Mouse (Mus musculus) midbrain, embryonic 16.5 days (tissue): ENCODE measurements around the gene Olfr372. TPM values are rescaled to one million over a fixed set of nuclear protein-coding genes. Genes with fewer than 3 reads are reported as not detected.
"Not testable (repeated sequence)": the region's sequence is repeated elsewhere in the genome, so short reads cannot be mapped to it uniquely, and the experiment has no call there.

Source experiments
- ATAC-seq: fragments of 200-750 bp; cut with Nextera tagmentation; 2 replicates; pipeline ENCODE4 v1.8.0; 2017; ENCODE audit warnings: moderate TSS enrichment
- H3K27ac ChIP-seq: fragments of 300-500 bp; sonication (generic); 2 replicates; pipeline ENCODE4 v1.5.1; 2014; ENCODE audit warnings: mild to moderate bottlenecking, low read length, mixed read lengths
- H3K27me3 ChIP-seq: fragments of 300-500 bp; sonication (generic); 2 replicates; pipeline ENCODE4 v1.6.1; 2014; ENCODE audit warnings: low read depth, low read length, mixed read lengths; ENCODE audit not compliant: control insufficient read depth, insufficient read depth
- H3K36me3 ChIP-seq: fragments of 300-500 bp; sonication (generic); 2 replicates; pipeline ENCODE4 v1.6.1; 2014; ENCODE audit warnings: mild to moderate bottlenecking, low read length, moderate library complexity, mixed read lengths; ENCODE audit not compliant: control insufficient read depth, insufficient read depth
- H3K4me1 ChIP-seq: fragments of 300-500 bp; sonication (generic); 2 replicates; pipeline ENCODE4 v1.6.1; 2014; ENCODE audit warnings: mild to moderate bottlenecking, low read length, mixed read lengths; ENCODE audit not compliant: control insufficient read depth, insufficient read depth
- H3K4me2 ChIP-seq: fragments of 300-500 bp; sonication (generic); 2 replicates; pipeline ENCODE4 v1.6.1; 2014; ENCODE audit warnings: mild to moderate bottlenecking, low read length, mixed read lengths
- H3K4me3 ChIP-seq: fragments of 300-500 bp; sonication (generic); 2 replicates; pipeline ENCODE4 v1.5.1; 2014; ENCODE audit warnings: low read depth, mild to moderate bottlenecking, low read length, moderate library complexity, mixed read lengths
- H3K9ac ChIP-seq: fragments of 300-500 bp; sonication (generic); 2 replicates; pipeline ENCODE4 v1.6.1; 2014; ENCODE audit warnings: low read depth, low read length, mixed read lengths
- H3K9me3 ChIP-seq: fragments of 300-500 bp; sonication (generic); replicated peaks from 2 replicates; pipeline ENCODE4 v1.6.1; 2014; ENCODE audit warnings: mild to moderate bottlenecking, low read length, mixed read lengths; ENCODE audit not compliant: control insufficient read depth, poor library complexity, severe bottlenecking
- WGBS: fragments of 180-500 bp; shearing (Covaris S2); extraction: QIAGEN DNeasy Blood & Tissue Kit; methylation state at CpG from one replicate; pipeline ENCODE4 v1.1.7; 2014; 5-methylcytosine and 5-hydroxymethylcytosine counted together
- polyA plus RNA-seq: library from polyadenylated mRNA; unstranded; fragments of >200 nt; fragmentation: Nextera tagmentation; extraction: Ambion mirVana; gene quantifications from 2 replicates; pipeline ENCODE4 v1.2.1, GENCODE M21; 2015

Olfr372 gene
- polyA plus RNA-seq = not detected in 2 replicates

DNA sequence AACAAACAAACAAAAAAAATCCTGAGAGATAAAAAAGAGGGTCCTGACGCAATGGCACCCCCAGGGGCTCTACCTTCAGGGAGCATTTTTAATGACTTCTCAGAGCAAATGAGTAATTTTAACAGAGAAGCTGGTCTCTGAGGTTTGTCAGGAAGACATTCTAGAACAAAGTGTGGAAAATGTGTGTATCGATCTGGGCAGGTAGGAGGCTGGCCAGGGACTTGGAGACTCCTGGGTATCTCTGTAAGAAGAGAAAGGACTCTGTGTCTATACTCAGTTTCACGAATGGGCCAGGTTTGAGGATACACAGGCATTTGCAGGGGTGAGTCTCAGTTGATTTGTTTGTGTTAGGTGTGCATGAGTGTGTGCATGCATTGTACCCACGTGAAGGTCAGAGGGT, at the start of gene Olfr372:
Olfr372 (plus strand) TSS at position 301 of the 400 bp plus-strand sequence.
- H3K27ac ChIP-seq, H3K36me3 ChIP-seq, H3K4me1 ChIP-seq, H3K4me2 ChIP-seq, H3K27me3 ChIP-seq, H3K4me3 ChIP-seq, H3K9me3 ChIP-seq, ATAC-seq, H3K9ac ChIP-seq: not testable (repeated sequence)
- WGBS = 81% methylated on average over 4 of the region's 4 CpGs

DNA sequence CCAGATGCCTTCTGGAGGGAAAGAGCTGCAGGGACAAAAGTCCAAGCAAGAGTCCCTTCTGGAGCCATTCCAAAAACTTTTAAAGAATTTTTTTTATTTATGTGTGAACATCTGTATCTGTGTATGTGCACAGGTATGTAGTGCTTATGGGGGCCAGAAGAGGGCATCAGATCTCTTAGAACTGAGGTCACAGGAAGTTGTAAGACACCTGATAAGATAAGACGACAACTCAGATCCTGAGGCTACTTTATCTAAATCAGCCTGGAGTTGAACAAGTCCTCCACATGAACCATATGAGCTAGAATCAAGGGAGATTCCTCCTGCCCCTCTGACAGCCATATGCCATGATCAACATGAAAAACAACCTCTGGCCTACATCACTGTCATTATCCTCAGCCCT, 41.6 kb upstream of the Olfr372 start:
- no peak for ATAC-seq
- no peaks in the 10 kb centered on the region for H3K36me3 ChIP-seq
- 92% methylated on average over 1 of the region's 1 CpGs for WGBS
- H3K27me3 ChIP-seq = no peaks in the 10 kb centered on the region
- H3K9me3 ChIP-seq = no peaks in the 10 kb centered on the region
- H3K4me1 ChIP-seq = no peaks in the 10 kb centered on the region
- H3K9ac ChIP-seq = no peak overlapping the region
- no peak overlapping the region for H3K4me2 ChIP-seq
- no peak overlapping the region for H3K4me3 ChIP-seq
- no peak overlapping the region for H3K27ac ChIP-seq

DNA sequence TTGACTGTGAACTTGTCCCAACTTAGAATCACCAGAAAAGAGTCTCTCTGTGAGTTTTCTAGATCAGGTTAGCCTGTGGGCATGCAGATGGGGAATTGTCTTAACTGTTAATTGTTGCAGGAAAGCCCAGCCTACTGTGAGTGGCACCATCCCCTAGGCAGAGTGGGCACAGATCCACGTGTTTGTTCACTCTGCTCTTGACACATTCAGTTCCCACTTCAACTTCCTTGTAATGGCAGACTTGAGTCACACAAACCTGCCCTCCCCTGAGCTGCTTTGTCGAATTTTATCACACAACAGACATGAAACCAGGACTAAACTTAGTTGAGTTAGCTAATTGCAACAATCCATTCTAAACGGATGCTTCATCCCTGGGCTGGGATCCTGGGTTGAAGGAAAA, 40.8 kb upstream of the Olfr372 start:
- ATAC-seq = no peak

DNA sequence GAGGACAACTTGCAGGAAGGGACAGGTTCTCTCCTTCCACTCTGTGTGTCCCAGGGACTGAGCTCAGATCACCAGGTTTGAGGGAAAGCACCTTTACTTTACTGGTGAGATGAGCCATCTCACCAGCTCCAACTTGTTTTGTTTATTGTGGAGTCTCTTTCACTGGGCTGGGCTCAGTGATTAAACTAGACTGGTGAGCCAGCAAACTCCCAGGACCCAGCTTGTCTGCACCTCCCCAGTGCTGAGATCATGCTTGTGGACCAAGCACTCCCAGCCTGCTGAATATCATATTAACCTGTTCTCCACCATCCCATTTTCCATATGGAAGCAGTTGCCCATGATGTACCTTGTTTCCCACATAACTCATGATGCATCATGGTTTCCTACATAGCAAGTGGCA, 38.1 kb upstream of the Olfr372 start:
- Histone ChIP-seq H3K36me3 (no peaks in the 10 kb centered on the region), H3K4me1 (no peaks in the 10 kb centered on the region), H3K4me2 (no peak overlapping the region), H3K27me3 (no peaks in the 10 kb centered on the region), H3K9me3 (no peaks in the 10 kb centered on the region), H3K4me3 (no peak overlapping the region), H3K27ac (no peak overlapping the region), H3K9ac (no peak overlapping the region)
- ATAC-seq = no peak

More for the DNA sequence above, 40.8 kb upstream of the Olfr372 start:
- no peak overlapping the region for H3K9ac ChIP-seq
- no peak overlapping the region for H3K4me2 ChIP-seq
- H3K9me3 ChIP-seq = no peaks in the 10 kb centered on the region
- H3K4me1 ChIP-seq = no peaks in the 10 kb centered on the region
- H3K36me3 ChIP-seq = no peaks in the 10 kb centered on the region
- no peak overlapping the region for H3K27ac ChIP-seq
- H3K27me3 ChIP-seq = no peaks in the 10 kb centered on the region
- no peak overlapping the region for H3K4me3 ChIP-seq
- WGBS = 65% methylated on average over 3 of the region's 3 CpGs

DNA sequence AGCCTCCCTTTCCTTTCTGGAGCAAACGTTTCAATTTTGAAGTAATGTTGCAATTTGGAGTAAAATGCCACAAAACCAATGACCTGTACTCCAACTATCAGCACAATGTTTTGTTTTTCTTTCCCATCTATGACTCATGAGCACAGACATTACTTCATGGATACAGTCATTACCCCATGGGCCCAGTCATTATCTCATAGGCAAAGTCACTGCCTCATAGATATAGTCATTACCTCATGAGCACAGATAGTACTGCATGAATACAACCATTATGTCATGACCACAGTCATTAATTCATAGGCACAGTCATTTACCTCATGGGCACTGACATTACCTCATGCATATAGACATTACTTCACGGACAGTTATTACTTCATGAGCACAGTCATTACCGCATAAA, 35.1 kb upstream of the Olfr372 start:
- Histone ChIP-seq H3K4me1 (no peaks in the 10 kb centered on the region), H3K4me2 (no peak overlapping the region), H3K27me3 (no peaks in the 10 kb centered on the region), H3K27ac (no peak overlapping the region), H3K9ac (no peak overlapping the region), H3K4me3 (no peak overlapping the region), H3K9me3 (no peaks in the 10 kb centered on the region), H3K36me3 (no peaks in the 10 kb centered on the region)
- ATAC-seq = no peak
- 88% methylated on average over 3 of the region's 3 CpGs for WGBS

DNA sequence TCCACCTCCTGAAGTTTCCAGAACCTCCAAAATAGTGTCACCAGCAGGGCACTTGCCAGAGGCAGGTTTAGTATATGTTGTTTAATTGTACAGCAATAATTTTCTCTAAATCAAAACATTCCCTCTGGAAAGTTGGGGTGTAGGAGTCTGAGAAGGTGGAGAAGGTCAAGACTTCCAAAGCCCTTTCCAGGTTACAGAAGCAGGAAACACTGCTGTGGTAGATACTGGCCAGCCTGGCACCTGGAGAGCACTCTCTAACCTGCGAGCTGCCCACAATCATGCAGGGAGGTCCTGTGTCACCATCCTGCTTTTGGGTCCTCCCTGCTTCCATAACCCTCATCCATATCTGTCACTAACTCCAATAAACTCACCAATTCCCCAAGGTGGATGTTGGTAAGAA, 34.3 kb upstream of the Olfr372 start:
- H3K36me3 ChIP-seq = no peaks in the 10 kb centered on the region
- ATAC-seq = no peak
- H3K27me3 ChIP-seq = no peaks in the 10 kb centered on the region
- WGBS = 77% methylated on average over 1 of the region's 1 CpGs
- no peak overlapping the region for H3K4me2 ChIP-seq
- no peak overlapping the region for H3K9ac ChIP-seq
- H3K9me3 ChIP-seq = no peaks in the 10 kb centered on the region
- no peaks in the 10 kb centered on the region for H3K4me1 ChIP-seq
- H3K27ac ChIP-seq = no peak overlapping the region
- H3K4me3 ChIP-seq = no peak overlapping the region

DNA sequence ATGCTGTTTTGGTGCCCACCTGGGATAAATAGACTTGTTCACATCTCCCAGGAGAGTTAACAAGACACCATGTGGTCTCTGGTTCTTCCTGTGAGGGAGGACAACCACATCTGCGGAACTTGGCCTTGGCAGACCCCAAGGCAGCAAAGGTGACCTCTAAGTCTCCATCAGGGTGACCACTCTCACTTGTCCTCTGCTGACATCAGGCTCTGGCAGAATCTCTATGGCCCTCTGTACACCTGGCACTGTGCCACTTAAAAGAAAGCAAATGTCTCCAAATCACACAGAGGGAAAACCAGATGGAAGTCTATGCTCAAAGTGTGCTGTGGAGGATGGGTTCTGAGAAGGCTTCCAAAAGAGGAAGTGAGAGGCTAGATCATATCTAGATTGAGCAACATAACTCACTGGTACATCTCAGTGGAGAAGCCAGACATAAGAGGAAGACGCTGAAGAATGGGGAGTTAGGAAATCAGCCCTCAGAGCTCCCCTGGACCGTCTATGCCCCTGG, 32.8 kb upstream of the Olfr372 start:
- Histone ChIP-seq H3K36me3 (no peaks in the 10 kb centered on the region), H3K4me1 (no peaks in the 10 kb centered on the region), H3K9ac (no peak overlapping the region), H3K4me2 (no peak overlapping the region), H3K4me3 (no peak overlapping the region), H3K27me3 (no peaks in the 10 kb centered on the region), H3K9me3 (no peaks in the 10 kb centered on the region), H3K27ac (no peak overlapping the region)
- WGBS = 77% methylated on average over 3 of the region's 3 CpGs
- ATAC-seq = no peak

DNA sequence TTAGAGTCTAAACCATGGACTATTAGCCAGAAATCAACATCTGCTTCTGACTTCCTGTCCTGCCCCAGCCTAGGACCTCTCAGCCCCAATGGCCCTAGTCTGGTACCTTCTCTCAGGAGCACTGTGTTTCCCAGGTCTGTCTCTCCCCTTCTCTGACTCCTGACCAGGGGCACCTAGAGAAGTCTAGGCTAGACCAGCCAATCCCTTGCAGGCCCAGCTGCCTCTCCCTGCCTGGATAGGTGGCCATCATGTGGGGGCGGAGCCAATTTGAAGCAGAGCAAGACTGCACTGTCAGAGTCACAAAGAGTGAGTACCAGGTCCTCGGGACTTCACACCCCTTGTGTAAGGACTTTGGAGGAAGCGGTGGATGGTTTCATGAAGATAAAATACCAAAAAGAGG, 31.5 kb upstream of the Olfr372 start, which contains the start of gene Cyp4f18:
Cyp4f18 (minus strand) TSS at position 154 of the 400 bp plus-strand sequence.
- 71% methylated on average over 3 of the region's 3 CpGs for WGBS
- no peak within 1 kb of the TSS for H3K27ac ChIP-seq
- no peaks in the 10 kb centered on the region for H3K4me1 ChIP-seq
- no peak within 1 kb of the TSS for H3K9ac ChIP-seq
- no peak within 1 kb of the TSS for H3K4me2 ChIP-seq
- ATAC-seq = no peak
- H3K36me3 ChIP-seq = no peaks in the 10 kb centered on the region
- no peaks in the 10 kb centered on the region for H3K27me3 ChIP-seq
- no peaks in the 10 kb centered on the region for H3K9me3 ChIP-seq
- no peak within 1 kb of the TSS for H3K4me3 ChIP-seq

DNA sequence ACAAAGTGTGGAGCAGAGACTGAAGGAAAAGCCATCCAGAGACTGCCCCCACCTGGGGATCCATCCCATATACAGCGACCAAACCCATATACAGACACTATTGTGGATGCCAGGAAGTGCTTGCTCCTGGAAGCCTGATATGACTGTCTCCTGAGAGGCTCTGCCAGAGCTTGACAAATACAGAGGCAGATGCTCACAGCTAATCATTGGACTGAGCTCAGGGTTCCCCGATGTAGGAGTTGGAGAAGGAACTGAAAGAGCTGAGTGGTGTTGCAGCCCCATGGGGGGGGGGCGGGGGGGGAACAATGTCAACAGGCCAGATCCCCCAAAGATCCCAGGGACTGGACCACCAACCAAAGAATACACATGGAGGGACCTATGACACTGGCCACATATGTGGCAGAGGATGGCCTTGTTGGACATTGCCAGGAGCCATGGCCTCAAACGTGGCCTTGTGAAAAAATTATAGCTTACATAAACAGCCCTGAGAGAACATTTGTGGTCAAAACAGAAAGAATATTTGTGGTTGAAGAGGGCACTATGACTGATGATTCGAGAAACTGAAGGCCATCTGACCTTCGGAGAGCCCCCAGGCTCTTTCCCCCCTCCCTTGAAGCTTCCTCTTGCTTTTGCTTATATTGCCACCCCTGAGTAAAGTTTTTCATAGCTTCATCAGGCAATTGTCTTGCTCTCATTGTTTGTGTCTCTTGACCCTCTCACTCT, 27.4 kb upstream of the Olfr372 start:
- ATAC-seq, H3K4me2 ChIP-seq, H3K27ac ChIP-seq, H3K9ac ChIP-seq, H3K4me3 ChIP-seq, H3K36me3 ChIP-seq, H3K9me3 ChIP-seq, H3K27me3 ChIP-seq, H3K4me1 ChIP-seq: not testable (repeated sequence)
- WGBS = 77% methylated on average over 6 of the region's 6 CpGs
